Mouse (Mus musculus) heart, adult 2 months (tissue): Measurements from ENCODE around the gene Elane. TPM values are rescaled to one million over a fixed set of nuclear protein-coding genes. Genes with fewer than 3 reads are reported as not detected.

ENCODE experiments used
- DNase-seq, 2 experiments: peaks; one replicate each; pipeline ENCODE4 v3.0.0; 2021
- H3K27ac ChIP-seq: fragments of 200-600 bp; 2 replicates; pipeline ENCODE4 v1.8.1; 2022
- H3K27me3 ChIP-seq: fragments of 200-500 bp; 2 replicates; pipeline ENCODE4 v1.6.1; 2012; ENCODE audit warnings: mild to moderate bottlenecking, low read length, inconsistent platforms, mixed read lengths; ENCODE audit not compliant: control insufficient read depth, insufficient read depth
- H3K36me3 ChIP-seq: fragments of 200-500 bp; 2 replicates; pipeline ENCODE4 v1.6.1; 2012; ENCODE audit warnings: low read length, inconsistent platforms; ENCODE audit not compliant: control insufficient read depth, insufficient read depth
- H3K4me1 ChIP-seq: fragments of 200-500 bp; 2 replicates; pipeline ENCODE4 v1.6.1; 2011; ENCODE audit warnings: low read length; ENCODE audit not compliant: control insufficient read depth, insufficient read depth
- H3K4me3 ChIP-seq: fragments of 200-600 bp; 2 replicates; pipeline ENCODE4 v1.8.1; 2022
- H3K79me2 ChIP-seq: fragments of 200-500 bp; replicated peaks from 2 replicates; pipeline ENCODE4 v1.6.1; 2012; ENCODE audit warnings: mild to moderate bottlenecking, inconsistent platforms, low read length, moderate library complexity, mixed read lengths; ENCODE audit not compliant: control insufficient read depth, insufficient read depth
- H3K9ac ChIP-seq: fragments of 200-500 bp; 2 replicates; pipeline ENCODE4 v1.6.1; 2012; ENCODE audit warnings: low read depth, mild to moderate bottlenecking, control low read depth, inconsistent platforms, low read length, mixed read lengths
- CTCF ChIP-seq: fragments of 200-600 bp; IDR thresholded peaks from 2 replicates; pipeline ENCODE4 v1.8.1; 2022; ENCODE audit warnings: antibody characterized with exemption, mild to moderate bottlenecking, moderate library complexity
- EP300 ChIP-seq: fragments of 200-500 bp; IDR thresholded peaks from 2 replicates; pipeline ENCODE4 v1.6.1; 2011; ENCODE audit warnings: low read depth, low read length, control low read depth; ENCODE audit not compliant: insufficient read depth
- POLR2A ChIP-seq: fragments of 200-500 bp; IDR thresholded peaks from 2 replicates; pipeline ENCODE4 v1.6.1; 2011; ENCODE audit warnings: mild to moderate bottlenecking, low read depth, low read length, control low read depth; ENCODE audit not compliant: insufficient read depth
- WGBS: fragments of 180-500 bp; shearing (Covaris S2); methylation state at CpG from one replicate; pipeline ENCODE4 v1.1.7; 2018; 5-methylcytosine and 5-hydroxymethylcytosine counted together
- intact Hi-C: fragments of 180-260 bp; cut with DNase I; formaldehyde crosslinking; loops from one replicate; pipeline ENCODE4 v1.15.1; 2025
- polyA plus RNA-seq: library from polyadenylated mRNA; depleted of rRNA; stranded (reverse); fragments of >200 nt; gene quantifications from 2 replicates; pipeline ENCODE4 v1.2.3, GENCODE M21; 2012
- total RNA-seq, 2 experiments: library from RNA; stranded (reverse); gene quantifications; 2 replicates each; pipeline ENCODE4 v1.2.3; 2021

Elane gene
- total and polyA plus RNA-seq, 3 experiments, result not detected

DNA sequence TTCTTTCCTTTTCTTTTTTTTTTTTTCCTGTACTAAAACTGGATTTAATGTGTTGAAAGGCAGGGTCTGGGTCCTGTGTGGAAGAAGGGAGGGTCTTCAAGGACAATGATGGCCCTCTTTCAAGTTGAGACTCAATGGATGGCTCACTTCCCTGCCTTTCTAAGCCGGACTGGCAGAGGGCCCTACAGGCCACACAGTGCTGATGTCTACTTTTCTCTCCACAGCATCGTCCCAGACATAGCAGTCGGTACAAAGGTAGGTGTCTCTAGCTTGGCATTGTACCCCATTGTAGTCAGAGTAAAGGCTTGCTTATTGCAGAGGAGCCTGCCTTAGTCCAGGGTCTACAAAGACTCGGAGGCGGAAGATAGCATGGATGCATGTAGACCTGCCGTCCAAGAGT lies 29.8 kb upstream of the Elane start:
- no peak for TF ChIP-seq CTCF
- no peak for TF ChIP-seq EP300
- no peak for TF ChIP-seq POLR2A
- H3K27me3 ChIP-seq, result no peaks in the 10 kb centered on the region
- WGBS, result 9% methylated on average over 6 of the region's 6 CpGs
- intact Hi-C loops, result loop anchor here (2.0 kb wide), 1 partner anchor 27 kb away; no protein-coding TSS in a partner anchor
- peaks cover 7% of the 10 kb centered on the region for H3K79me2 ChIP-seq
- peaks cover 8% of the 10 kb centered on the region; the same call in 1 of the 2 replicates for H3K36me3 ChIP-seq
- no peak for DNase-seq
- H3K4me1 ChIP-seq, result peaks cover 49% of the 10 kb centered on the region
- H3K4me3 ChIP-seq, result peak overlapping the region; percentile 97
- H3K9ac ChIP-seq, result peak overlapping the region; percentile 19
- peak overlapping the region; percentile 61 for H3K27ac ChIP-seq

DNA sequence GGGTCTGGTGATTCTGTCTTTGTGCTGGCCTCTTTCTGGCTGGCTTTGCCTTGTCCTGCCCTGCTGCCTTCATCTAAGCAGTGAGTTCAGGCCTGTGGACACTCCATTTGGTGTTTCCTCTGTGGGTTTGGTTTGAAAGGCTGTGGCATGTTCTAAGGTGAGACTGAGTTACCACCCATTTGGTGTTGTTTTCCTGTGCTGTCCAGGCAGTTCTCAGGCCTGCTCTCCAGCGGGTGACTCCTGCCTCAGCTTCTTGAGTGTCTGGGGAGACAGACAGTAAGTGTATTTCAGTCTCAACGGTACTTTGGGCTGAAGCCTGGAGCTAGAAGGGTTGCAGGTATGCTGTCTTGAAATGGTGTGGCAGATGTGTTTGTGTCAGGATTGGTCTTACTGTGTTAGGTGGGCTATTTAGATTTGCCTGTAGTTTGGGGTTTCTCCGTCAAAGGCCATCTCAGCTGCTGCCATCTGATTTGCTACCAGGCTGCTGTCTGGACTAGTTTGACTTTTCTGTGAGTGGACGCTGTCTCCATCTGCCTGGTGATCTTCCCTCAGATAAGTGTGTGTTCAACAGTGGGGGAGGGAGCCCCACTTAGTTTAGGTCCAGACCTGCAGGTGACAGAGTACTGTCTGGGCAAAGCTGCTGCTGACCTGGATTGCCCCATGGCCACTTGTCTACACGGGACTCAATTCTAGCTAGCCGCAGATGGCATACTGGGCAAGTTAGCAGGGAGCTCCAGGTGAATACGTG lies 29.2 kb upstream of the Elane start:
- Histone ChIP-seq H3K27me3 (no peaks in the 10 kb centered on the region), H3K4me3 (peak overlapping the region; percentile 97), H3K4me1 (peaks cover 44% of the 10 kb centered on the region), H3K9ac (peak overlapping the region; percentile 19), H3K27ac (peak overlapping the region; percentile 61), H3K79me2 (peaks cover 7% of the 10 kb centered on the region), H3K36me3 (peaks cover 8% of the 10 kb centered on the region; the same call in 1 of the 2 replicates)
- intact Hi-C loops, result loop anchor here (2.0 kb wide), 1 partner anchor 26 kb away; no protein-coding TSS in a partner anchor
- DNase-seq, result no peak
- WGBS, result 3% methylated on average over 7 of the region's 7 CpGs
- TF ChIP-seq CTCF, result no peak
- no peak for TF ChIP-seq POLR2A
- no peak for TF ChIP-seq EP300

DNA sequence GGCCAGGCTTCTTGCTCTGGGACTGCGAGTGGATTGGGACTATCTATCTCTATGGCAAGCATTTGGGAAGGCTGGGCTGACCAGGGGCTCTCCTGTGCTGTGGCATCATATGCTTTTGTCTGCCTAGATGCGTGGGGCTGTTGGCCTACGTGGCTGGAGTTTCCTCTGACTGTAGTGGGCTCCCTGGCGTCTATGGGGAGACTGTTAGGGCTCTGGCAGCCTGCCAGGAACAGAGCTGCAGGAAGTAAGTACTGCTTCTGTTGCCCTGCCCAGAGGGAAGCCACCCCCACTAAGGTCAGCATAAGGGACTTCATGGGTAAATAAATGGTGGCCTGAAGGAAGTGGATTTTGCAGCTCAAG lies 28.6 kb upstream of the Elane start:
- Histone ChIP-seq H3K9ac (peak overlapping the region; percentile 19), H3K4me3 (peak overlapping the region; percentile 97), H3K4me1 (peaks cover 41% of the 10 kb centered on the region), H3K27ac (peak overlapping the region; percentile 61), H3K27me3 (no peaks in the 10 kb centered on the region), H3K79me2 (peaks cover 7% of the 10 kb centered on the region), H3K36me3 (peaks cover 8% of the 10 kb centered on the region; the same call in 1 of the 2 replicates)
- intact Hi-C loops, result loop anchor here (2.0 kb wide), 1 partner anchor 25 kb away; no protein-coding TSS in a partner anchor
- 3% methylated on average over 4 of the region's 4 CpGs for WGBS
- DNase-seq, result peak; percentile 76 to 84
- TF ChIP-seq EP300 (0 out of 2 replicates have a peak, but pooled peaks have one; percentile 12), POLR2A (no peak), CTCF (no peak)

DNA sequence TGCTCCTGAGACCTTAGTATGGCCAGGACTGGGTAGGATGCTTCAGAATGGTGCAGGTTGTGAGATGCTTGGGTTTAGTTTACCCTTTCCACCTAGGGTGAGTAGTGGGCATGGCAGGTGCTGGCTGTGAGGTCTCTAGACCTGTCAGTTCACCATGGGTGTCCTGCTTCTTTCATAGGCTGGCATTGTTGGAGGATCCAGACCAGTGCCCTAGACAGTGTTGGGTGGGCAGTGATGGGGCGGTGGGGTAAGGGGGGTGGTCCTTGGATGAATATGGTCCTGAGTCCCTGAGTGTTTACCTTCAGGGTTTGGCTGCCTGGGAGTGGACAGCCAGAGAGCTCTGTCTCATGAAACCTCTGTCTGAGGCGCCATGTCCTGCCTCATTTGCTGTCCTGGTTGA lies 28.2 kb upstream of the Elane start:
- intact Hi-C loops, result loop anchor here (2.0 kb wide), 1 partner anchor 25 kb away; no protein-coding TSS in a partner anchor
- H3K4me3 ChIP-seq, result no peak overlapping the region
- WGBS, result 48% methylated on average over 2 of the region's 2 CpGs
- H3K27ac ChIP-seq, result peak overlapping the region; percentile 33; the same call in 1 of the 2 replicates
- H3K79me2 ChIP-seq, result peaks cover 7% of the 10 kb centered on the region
- H3K9ac ChIP-seq, result no peak overlapping the region
- no peak for DNase-seq
- H3K27me3 ChIP-seq, result no peaks in the 10 kb centered on the region
- H3K4me1 ChIP-seq, result peaks cover 36% of the 10 kb centered on the region
- no peak for TF ChIP-seq EP300
- no peak for TF ChIP-seq CTCF
- TF ChIP-seq POLR2A, result no peak
- H3K36me3 ChIP-seq, result peaks cover 8% of the 10 kb centered on the region; the same call in 1 of the 2 replicates

DNA sequence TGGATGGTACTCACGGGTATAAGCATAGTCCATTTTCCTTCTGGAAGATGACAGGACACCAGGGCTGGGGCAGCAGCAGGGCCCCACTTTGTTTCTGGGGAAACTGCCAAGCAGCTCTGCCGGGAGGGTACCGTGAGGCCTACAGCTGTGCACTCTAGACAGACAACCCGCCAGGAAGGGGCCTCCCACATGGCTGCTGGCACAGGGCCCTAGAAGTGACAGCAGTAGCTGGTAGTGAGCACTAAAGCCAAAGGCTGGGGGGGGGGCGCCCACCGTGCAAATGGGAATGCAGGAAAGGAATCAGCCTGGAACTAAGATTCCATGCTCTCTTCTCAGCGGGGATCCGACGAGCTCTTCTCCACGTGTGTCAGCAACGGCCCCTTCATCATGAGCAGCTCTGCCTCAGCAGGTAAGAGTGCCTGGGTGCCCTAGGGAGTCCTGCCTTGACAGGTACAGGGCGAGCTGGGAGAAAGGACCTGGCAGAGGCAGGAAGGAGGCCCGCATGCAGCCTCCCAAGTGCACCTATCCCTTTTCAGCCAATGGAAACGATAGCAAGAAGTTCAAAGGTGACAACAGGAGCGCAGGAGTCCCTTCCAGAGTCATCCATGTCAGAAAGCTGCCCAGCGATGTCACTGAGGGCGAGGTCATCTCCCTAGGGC lies 27.5 kb upstream of the Elane start:
- peak; percentile 70 to 78 for DNase-seq
- Histone ChIP-seq H3K36me3 (peaks cover 8% of the 10 kb centered on the region; the same call in 1 of the 2 replicates), H3K27ac (peak overlapping the region; percentile 33), H3K4me1 (peaks cover 33% of the 10 kb centered on the region), H3K27me3 (no peaks in the 10 kb centered on the region), H3K79me2 (peaks cover 7% of the 10 kb centered on the region), H3K4me3 (no peak overlapping the region), H3K9ac (no peak overlapping the region)
- intact Hi-C loops, result no loop called here
- 22% methylated on average over 17 of the region's 17 CpGs for WGBS
- TF ChIP-seq POLR2A, result no peak
- no peak for TF ChIP-seq CTCF
- TF ChIP-seq EP300, result no peak

DNA sequence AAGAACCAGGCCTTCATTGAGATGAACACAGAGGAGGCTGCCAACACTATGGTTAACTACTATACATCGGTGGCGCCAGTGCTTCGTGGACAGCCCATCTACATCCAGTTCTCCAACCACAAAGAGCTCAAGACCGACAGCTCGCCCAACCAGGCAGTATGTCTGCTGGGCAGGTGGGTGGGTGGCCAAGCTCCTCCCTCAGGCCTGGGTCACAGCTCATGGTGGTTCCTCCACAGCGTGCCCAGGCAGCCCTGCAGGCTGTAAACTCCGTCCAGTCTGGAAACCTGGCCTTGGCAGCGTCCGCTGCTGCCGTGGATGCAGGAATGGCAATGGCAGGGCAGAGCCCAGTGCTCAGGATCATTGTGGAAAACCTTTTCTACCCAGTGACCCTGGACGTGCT lies 26.9 kb upstream of the Elane start:
- H3K27ac ChIP-seq, result no peak overlapping the region; the same call in 1 of the 2 replicates
- no peak overlapping the region for H3K9ac ChIP-seq
- peaks cover 8% of the 10 kb centered on the region; the same call in 1 of the 2 replicates for H3K36me3 ChIP-seq
- no peak for DNase-seq
- intact Hi-C loops, result no loop called here
- H3K27me3 ChIP-seq, result no peaks in the 10 kb centered on the region
- H3K4me1 ChIP-seq, result peaks cover 33% of the 10 kb centered on the region
- no peak overlapping the region for H3K4me3 ChIP-seq
- TF ChIP-seq POLR2A (no peak), EP300 (no peak), CTCF (no peak)
- peaks cover 7% of the 10 kb centered on the region for H3K79me2 ChIP-seq
- 51% methylated on average over 11 of the region's 11 CpGs for WGBS
